Mouse (Mus musculus) cerebellum, adult 2 months (tissue): ENCODE measurements around the gene Ern2. TPM values are rescaled to one million over a fixed set of nuclear protein-coding genes. Genes with fewer than 3 reads are reported as not detected.

Experiments
- DNase-seq, 2 experiments: peaks; one replicate each; pipeline ENCODE4 v3.0.0; 2021
- H3K27ac ChIP-seq: fragments of 200-500 bp; 2 replicates; pipeline ENCODE4 v1.5.1; 2012; ENCODE audit warnings: low read length, control low read depth, inconsistent platforms; ENCODE audit not compliant: insufficient read depth
- H3K27me3 ChIP-seq: fragments of 200-500 bp; 2 replicates; pipeline ENCODE4 v1.6.1; 2012; ENCODE audit warnings: inconsistent platforms, mild to moderate bottlenecking, low read length, moderate library complexity; ENCODE audit not compliant: control insufficient read depth, insufficient read depth
- H3K4me1 ChIP-seq: fragments of 200-500 bp; 2 replicates; pipeline ENCODE4 v1.6.1; 2011; ENCODE audit warnings: low read length; ENCODE audit not compliant: control insufficient read depth, insufficient read depth
- H3K4me3 ChIP-seq: fragments of 200-500 bp; replicated peaks from 2 replicates; pipeline ENCODE3; 2011; ENCODE audit warnings: mild to moderate bottlenecking, low read depth, low read length, control low read depth; ENCODE audit not compliant: insufficient read depth
- CTCF ChIP-seq: fragments of 200-500 bp; IDR thresholded peaks from 2 replicates; pipeline ENCODE4 v1.5.1; 2011; ENCODE audit warnings: low read depth, mild to moderate bottlenecking, control low read depth, low read length, moderate library complexity, borderline replicate concordance; ENCODE audit not compliant: insufficient read depth
- POLR2A ChIP-seq: fragments of 200-500 bp; IDR thresholded peaks from 2 replicates; pipeline ENCODE4 v1.6.1; 2011; ENCODE audit warnings: low read length, control low read depth, borderline replicate concordance; ENCODE audit not compliant: insufficient read depth
- WGBS: fragments of 180-500 bp; shearing (Covaris S2); methylation state at CpG from one replicate; pipeline ENCODE4 v1.1.7; 2018; 5-methylcytosine and 5-hydroxymethylcytosine counted together
- polyA plus RNA-seq: library from polyadenylated mRNA; depleted of rRNA; stranded (reverse); fragments of >200 nt; gene quantifications from 2 replicates; pipeline ENCODE4 v1.2.3, GENCODE M21; 2012

Gene Ern2
- polyA plus RNA-seq, 1 experiment, result 0.21 TPM

DNA sequence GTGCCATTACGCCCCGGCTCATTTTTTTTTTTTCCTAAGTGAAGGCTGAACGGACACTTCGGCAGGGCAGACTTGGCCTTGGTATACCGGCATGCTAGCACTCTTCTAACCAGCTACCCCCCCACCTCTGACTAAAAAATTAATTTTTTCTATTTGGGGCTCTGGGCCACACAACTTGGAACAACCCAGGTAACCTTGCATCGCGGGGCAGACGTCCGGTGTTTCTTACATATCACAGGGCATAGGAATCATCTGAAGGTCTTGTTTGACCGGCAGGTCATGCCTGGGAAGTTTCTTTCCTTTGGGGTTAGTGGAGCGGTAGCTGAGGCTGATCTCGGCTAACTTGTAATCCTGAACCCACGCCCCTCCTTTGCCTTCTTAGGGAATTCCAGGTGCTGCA lies 27.5 kb downstream of the Ern2 start:
- WGBS, result 2% methylated on average over 13 of the region's 13 CpGs
- no peak for TF ChIP-seq CTCF
- TF ChIP-seq POLR2A, result no peak
- H3K27ac ChIP-seq, result no peak overlapping the region
- H3K27me3 ChIP-seq, result no peaks in the 10 kb centered on the region
- DNase-seq, result no peak
- H3K4me3 ChIP-seq, result peak overlapping the region; percentile 97
- H3K4me1 ChIP-seq, result no peaks in the 10 kb centered on the region; the same call in 1 of the 2 replicates

GRCm38 (mm10) chr7:122152473-122152872 lies 33.5 kb downstream of the Ern2 start:
- Histone ChIP-seq H3K4me3 (no peak overlapping the region), H3K4me1 (no peaks in the 10 kb centered on the region; the same call in 1 of the 2 replicates), H3K27ac (no peak overlapping the region), H3K27me3 (no peaks in the 10 kb centered on the region)
- DNase-seq, result no peak
- TF ChIP-seq CTCF, result no peak
- TF ChIP-seq POLR2A, result no peak
- WGBS, result 87% methylated on average over 4 of the region's 4 CpGs

DNA sequence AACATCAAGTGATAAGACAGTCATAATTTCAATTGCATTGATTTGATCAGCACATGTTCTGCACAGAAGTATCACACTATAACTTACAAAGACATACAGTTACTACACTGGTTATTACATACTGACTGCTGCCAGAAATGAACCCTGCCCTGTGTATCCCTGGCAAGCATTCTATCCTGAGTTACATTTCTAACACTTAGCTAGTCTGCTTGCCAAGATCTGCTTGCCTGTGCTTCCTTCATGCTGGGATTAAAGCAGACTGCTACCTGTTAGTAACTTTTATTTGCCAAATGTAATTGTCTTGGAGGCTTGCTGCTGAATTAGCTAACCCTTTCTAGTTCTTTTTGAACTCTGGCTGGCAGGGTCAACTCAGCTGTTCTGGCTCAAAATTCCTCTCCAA lies 45.0 kb downstream of the Ern2 start:
- H3K4me1 ChIP-seq, result no peaks in the 10 kb centered on the region
- H3K27ac ChIP-seq, result no peak overlapping the region
- no peak for DNase-seq
- H3K4me3 ChIP-seq, result no peak overlapping the region
- TF ChIP-seq CTCF (no peak), POLR2A (no peak)
- H3K27me3 ChIP-seq, result no peaks in the 10 kb centered on the region

DNA sequence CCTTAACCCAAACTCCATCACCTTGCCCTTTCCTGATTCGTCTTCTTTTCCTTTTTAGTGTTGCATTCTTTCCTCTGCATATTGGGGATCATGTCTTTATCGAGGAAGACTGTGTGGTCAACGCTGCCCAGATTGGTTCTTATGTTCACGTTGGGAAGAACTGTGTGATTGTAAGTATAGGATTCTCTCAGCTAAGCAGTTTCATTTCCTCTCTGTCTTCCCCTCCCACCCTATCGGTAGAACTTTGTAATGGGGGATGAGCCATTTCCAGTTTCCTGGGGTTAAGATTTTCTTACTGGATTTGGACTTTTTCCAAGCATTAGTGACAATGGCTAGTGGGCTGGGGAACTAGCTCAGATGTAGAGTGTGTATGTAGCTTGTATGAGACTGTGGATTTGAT lies 47.8 kb downstream of the Ern2 start:
- Histone ChIP-seq H3K4me1 (no peaks in the 10 kb centered on the region; the same call in 1 of the 2 replicates), H3K27me3 (no peaks in the 10 kb centered on the region), H3K27ac (no peak overlapping the region), H3K4me3 (no peak overlapping the region)
- WGBS, result 97% methylated on average over 5 of the region's 5 CpGs
- TF ChIP-seq POLR2A (no peak), CTCF (no peak)
- no peak for DNase-seq

- Histone ChIP-seq H3K27ac (no peak overlapping the region), H3K27me3 (no peaks in the 10 kb centered on the region), H3K4me1 (no peaks in the 10 kb centered on the region; the same call in 1 of the 2 replicates), H3K4me3 (no peak overlapping the region)
- no peak for DNase-seq
- TF ChIP-seq POLR2A (no peak), CTCF (no peak)
These were observed 48.9 kb downstream of the Ern2 start for GRCm38 (mm10) chr7:122137071-122137470.

DNA sequence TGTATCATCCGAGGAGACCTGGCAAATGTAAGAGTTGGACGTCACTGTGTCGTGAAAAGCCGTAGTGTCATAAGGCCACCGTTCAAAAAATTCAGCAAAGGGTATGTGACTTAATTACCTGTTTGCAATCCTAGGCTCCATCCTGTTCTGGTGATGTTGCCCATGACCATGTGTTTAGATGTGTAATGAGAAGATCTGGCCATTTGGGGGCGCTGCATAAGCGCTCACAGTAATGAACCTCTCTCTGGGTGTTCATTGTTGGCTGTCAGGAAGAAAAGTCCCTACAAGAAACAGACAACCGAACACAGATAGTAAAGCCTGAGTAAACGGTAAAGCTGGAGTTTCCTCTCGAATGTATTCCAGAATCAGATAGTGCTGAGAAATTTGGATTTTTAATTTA lies 50.9 kb downstream of the Ern2 start:
- Histone ChIP-seq H3K27ac (no peak overlapping the region), H3K27me3 (no peaks in the 10 kb centered on the region), H3K4me3 (no peak overlapping the region), H3K4me1 (no peaks in the 10 kb centered on the region; the same call in 1 of the 2 replicates)
- 68% methylated on average over 10 of the region's 10 CpGs for WGBS
- no peak for DNase-seq
- no peak for TF ChIP-seq POLR2A

- no peaks in the 10 kb centered on the region for H3K27me3 ChIP-seq
- WGBS, result 18% methylated on average over 8 of the region's 8 CpGs
- TF ChIP-seq CTCF (no peak), POLR2A (no peak)
- no peak for DNase-seq
- peak overlapping the region; percentile 93 for H3K4me3 ChIP-seq
- no peaks in the 10 kb centered on the region; the same call in 1 of the 2 replicates for H3K4me1 ChIP-seq
- no peak overlapping the region for H3K27ac ChIP-seq
These were observed 52.7 kb downstream of the Ern2 start for GRCm38 (mm10) chr7:122133338-122133625.

DNA sequence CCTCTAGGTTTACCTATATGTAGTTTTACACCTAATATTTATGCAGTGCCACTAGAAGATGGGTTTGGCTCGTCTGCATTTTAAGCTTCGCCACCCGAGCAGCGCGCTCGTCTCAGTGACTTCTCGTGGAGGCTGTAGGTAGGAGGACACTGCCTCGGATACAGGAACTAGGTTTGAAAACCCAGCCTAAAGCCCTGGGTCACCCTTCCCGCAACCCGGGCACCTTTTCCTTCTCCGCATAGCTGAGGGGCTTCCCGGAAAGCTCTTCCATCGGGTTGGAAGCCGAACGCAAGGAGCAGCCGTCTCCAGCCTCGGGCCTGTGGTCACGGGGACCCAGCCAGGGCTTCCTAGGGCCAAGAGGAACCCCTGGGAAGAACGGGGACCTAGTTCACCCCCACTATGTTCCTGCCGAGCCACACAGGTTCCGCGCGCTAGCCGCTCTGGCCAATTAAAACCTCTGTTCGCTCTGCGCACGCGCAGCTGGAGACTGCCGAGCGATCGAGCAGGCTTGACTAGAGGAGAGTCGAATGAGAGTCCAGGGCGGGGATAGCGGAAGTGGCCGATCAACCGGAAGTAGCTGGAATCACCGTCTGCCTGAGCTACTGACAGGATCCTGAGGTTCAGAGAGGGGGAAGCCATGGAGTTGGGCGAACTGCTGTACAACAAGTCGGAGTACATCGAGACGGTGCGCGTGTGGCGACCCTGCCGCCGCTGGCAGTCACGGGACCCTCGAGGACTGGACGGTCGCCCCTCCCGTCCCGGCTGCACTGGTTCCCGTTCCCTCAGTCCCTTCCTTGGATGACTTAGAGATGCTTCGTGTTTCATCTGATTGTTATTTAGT lies 53.3 kb downstream of the Ern2 start, which contains the start of the genes Palb2 and Dctn5:
TSS of gene Palb2 (minus strand) at position 489 of the 841 bp plus-strand sequence.
TSS of gene Dctn5 (plus strand) at position 545 of the 841 bp plus-strand sequence.
- peak; percentile 98 to 99 for DNase-seq
- TF ChIP-seq POLR2A (peak; percentile 79; the same call in 1 of the 2 replicates), CTCF (no peak)
- H3K27me3 ChIP-seq, result no peaks in the 10 kb centered on the region
- H3K27ac ChIP-seq, result no peak within 1 kb of the TSS
- no peaks in the 10 kb centered on the region; the same call in 1 of the 2 replicates for H3K4me1 ChIP-seq
- under 1% methylated on average over 54 of the region's 54 CpGs for WGBS
- peak within 1 kb of the TSS; percentile 93 for H3K4me3 ChIP-seq
